ENCODE assay signal across 10 mouse cellular contexts in genomic region chr9:54438246-54438645, GRCm38 (mm10).
DNase-seq lines count a peak whose midpoint lies in the region; ATAC-seq and TF ChIP-seq lines count a peak whose summit lies in the region.
"Had no signal": no experiment of that assay in that cellular context is flagged by ENCODE, and none has a peak within 500 bp of the region (broad histone marks: within the 10 kb centered on the region; RNA-seq: fewer than 3 reads in every experiment).

No protein-coding gene starts in this region.

- H3K4me2 ChIP-seq in forebrain, embryonic 14.5 days (ENCODE audit: low read length) = no peak overlapping the region
- no peak overlapping the region for H3K4me2 ChIP-seq in neural tube, embryonic 12.5 days (replicated peaks)
- H3K4me2 ChIP-seq: embryonic facial prominence, embryonic 15.5 days; limb, embryonic 12.5 days had no signal

- TF ChIP-seq CTCF in layer of hippocampus, adult 2 months (conservative IDR thresholded peaks at IDR 0.05) = peak; percentile 86

- H3K9me3 ChIP-seq in forebrain, embryonic 14.5 days (replicated peaks; ENCODE audit: control insufficient read depth, low read length) = no peaks in the 10 kb centered on the region
- H3K9me3 ChIP-seq in neural tube, embryonic 12.5 days = no peaks in the 10 kb centered on the region
- H3K9me3 ChIP-seq: embryonic facial prominence, embryonic 15.5 days; limb, embryonic 12.5 days had no signal

- DNase-seq in layer of hippocampus, adult 2 months (ENCODE audit: low spot score in 2 of 2) = peak; percentile 8 to 41
- DNase-seq in layer of hippocampus, adult 8-10 months (ENCODE audit: low spot score in 2 of 2) = no peak
- DNase-seq in ES-CJ7 (ENCODE audit: low read depth, low spot score) = peak; percentile 65
- peak; percentile 24 to 71 for DNase-seq in adrenal gland, postnatal 36 days
- peak; percentile 81 for DNase-seq in forebrain, embryonic 14.5 days (ENCODE audit: low spot score)
- peak; percentile 49 for DNase-seq in kidney, postnatal 14 days
- no peak for DNase-seq in urinary bladder, postnatal 25 days (ENCODE audit: low spot score)

- no peak overlapping the region for H3K4me3 ChIP-seq in layer of hippocampus, adult 2 months
- no peak overlapping the region for H3K4me3 ChIP-seq in forebrain, embryonic 14.5 days (ENCODE audit: low read depth, low read length)
- H3K4me3 ChIP-seq in neural tube, embryonic 12.5 days = no peak overlapping the region
- H3K4me3 ChIP-seq: embryonic facial prominence, embryonic 15.5 days; limb, embryonic 12.5 days had no signal

- H3K9ac ChIP-seq in forebrain, embryonic 14.5 days (ENCODE audit: low read length) = no peak overlapping the region
- no peak overlapping the region for H3K9ac ChIP-seq in neural tube, embryonic 12.5 days
- H3K9ac ChIP-seq: embryonic facial prominence, embryonic 15.5 days; limb, embryonic 12.5 days had no signal

- H3K4me1 ChIP-seq in forebrain, embryonic 14.5 days (ENCODE audit: control insufficient read depth, insufficient read depth, low read length) = no peaks in the 10 kb centered on the region
- H3K4me1 ChIP-seq in neural tube, embryonic 12.5 days = no peaks in the 10 kb centered on the region
- H3K4me1 ChIP-seq: embryonic facial prominence, embryonic 15.5 days; limb, embryonic 12.5 days had no signal

- no peaks in the 10 kb centered on the region for H3K27me3 ChIP-seq in forebrain, embryonic 14.5 days (replicated peaks; ENCODE audit: control insufficient read depth, insufficient read depth, low read length)
- no peaks in the 10 kb centered on the region for H3K27me3 ChIP-seq in neural tube, embryonic 12.5 days (replicated peaks)
- H3K27me3 ChIP-seq: embryonic facial prominence, embryonic 15.5 days; limb, embryonic 12.5 days had no signal

- peak; percentile 76 for ATAC-seq in forebrain, embryonic 14.5 days
- ATAC-seq in neural tube, embryonic 12.5 days (ENCODE audit: low FRiP score, low read depth) = peak; percentile 66; the same call in 1 of the 2 replicates

- WGBS in forebrain, embryonic 14.5 days = 30% methylated on average over 2 of the region's 2 CpGs
- WGBS in neural tube, embryonic 12.5 days = 34% methylated on average over 2 of the region's 2 CpGs

- peaks cover 3% of the 10 kb centered on the region; the same call in 1 of the 2 replicates for H3K36me3 ChIP-seq in forebrain, embryonic 14.5 days (ENCODE audit: control insufficient read depth, insufficient read depth, low read length)
- H3K36me3 ChIP-seq in neural tube, embryonic 12.5 days = no peaks in the 10 kb centered on the region
- H3K36me3 ChIP-seq: embryonic facial prominence, embryonic 15.5 days; limb, embryonic 12.5 days had no signal

- no peak overlapping the region for H3K27ac ChIP-seq in layer of hippocampus, adult 2 months
- no peak overlapping the region for H3K27ac ChIP-seq in forebrain, embryonic 14.5 days (ENCODE audit: low read depth, low read length)
- H3K27ac ChIP-seq in neural tube, embryonic 12.5 days = no peak overlapping the region
- H3K27ac ChIP-seq: embryonic facial prominence, embryonic 15.5 days; limb, embryonic 12.5 days had no signal

Comparison
In these comparisons a context has a peak if more than half of its experiments do, and no peak if none do; other contexts are left out.
1. DNase-seq: peak in layer of hippocampus, adult 2 months (2 of 2), ES-CJ7 (single experiment), adrenal gland, postnatal 36 days (2 of 2), forebrain, embryonic 14.5 days (single experiment) and kidney, postnatal 14 days (single experiment); none in layer of hippocampus, adult 8-10 months (0 of 2) and urinary bladder, postnatal 25 days (single experiment).